Mouse (Mus musculus): ENCODE measurements at regions not wholly inside any gene's neighbourhood (a gene's known extent, or its start where the extent isn't known, plus 50 kb on each side); places are given as distances from the start of the nearest gene placed in this dataset.

- DNase-seq (ENCODE audit: extremely low spot score, low read depth, low spot score), result no peak
These were observed 136.7 kb downstream of the BC067074 start for GRCm38 (mm10) chr13:113429615-113430014.
